Mouse (Mus musculus): Measurements from ENCODE around the gene Il22ra1.

Gene Il22ra1

DNA sequence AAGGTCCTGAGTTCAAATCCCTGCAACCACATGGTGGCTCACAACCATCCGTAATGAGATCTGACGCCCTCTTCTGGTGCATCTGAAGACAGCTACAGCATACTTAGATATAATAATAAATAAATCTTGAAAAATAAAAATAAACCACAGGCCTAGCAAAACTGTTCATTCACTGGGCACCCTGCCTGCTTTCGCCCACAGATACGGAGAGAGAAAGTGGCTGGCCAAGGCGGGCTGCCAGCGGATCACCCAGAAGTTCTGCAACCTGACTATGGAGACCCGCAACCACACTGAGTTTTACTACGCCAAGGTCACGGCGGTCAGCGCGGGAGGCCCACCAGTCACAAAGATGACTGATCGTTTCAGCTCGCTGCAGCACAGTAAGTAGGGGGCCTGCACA is 5.9 kb downstream of the Il22ra1 start:
- DNase-seq (ENCODE audit: low read depth, low spot score): no peak

GRCm38 (mm10) chr4:135736903-135737302 is 8.9 kb downstream of the Il22ra1 start:
- no peak for DNase-seq (ENCODE audit: low read depth, low spot score)

GRCm38 (mm10) chr4:135738237-135738636 is 10.3 kb downstream of the Il22ra1 start:
- DNase-seq (ENCODE audit: low read depth, low spot score): no peak

DNA sequence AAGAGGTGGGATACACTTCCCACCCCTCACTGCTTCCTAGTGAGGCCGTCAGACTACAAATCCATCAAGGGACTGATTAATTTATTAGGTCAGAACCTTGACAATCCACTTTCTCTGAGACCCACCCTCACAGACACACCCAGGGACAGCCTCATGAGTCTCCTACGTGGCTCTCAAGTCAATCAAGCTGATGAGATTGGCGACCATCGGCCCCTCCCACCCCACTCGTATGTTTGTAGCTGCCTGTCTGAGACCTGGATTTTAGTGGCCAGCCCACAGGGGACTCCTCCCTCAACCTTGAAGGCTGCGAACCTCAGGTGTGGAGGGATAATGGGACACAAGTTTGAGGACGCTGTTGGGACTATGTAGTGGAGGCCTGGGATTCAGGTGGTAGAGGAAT is 11.2 kb downstream of the Il22ra1 start:
- peak; percentile 21 for DNase-seq (ENCODE audit: low read depth, low spot score)

DNA sequence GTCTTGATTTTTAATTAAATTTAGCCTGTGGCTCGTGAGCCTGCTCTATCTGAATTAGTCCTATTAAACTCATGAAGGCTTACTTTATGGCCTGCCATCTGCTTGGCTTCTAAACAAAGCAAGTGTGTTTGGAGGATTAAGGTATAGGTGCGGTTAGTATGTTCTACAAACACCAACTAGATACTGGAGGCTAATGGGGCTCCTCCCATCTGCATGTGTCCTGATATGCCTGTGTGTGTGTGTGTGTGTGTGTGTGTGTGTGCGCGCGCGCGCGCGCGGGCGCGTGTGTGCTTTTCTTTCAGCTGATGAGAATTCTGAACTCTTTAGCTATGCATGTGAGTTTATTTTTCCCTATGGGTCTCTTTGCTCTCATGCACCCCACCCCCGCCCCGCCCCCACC is 11.7 kb downstream of the Il22ra1 start:
- DNase-seq (ENCODE audit: low read depth, low spot score): peak; percentile 44

- no peak for DNase-seq (ENCODE audit: low read depth, low spot score)
Measured at GRCm38 (mm10) chr4:135743520-135743919, 15.5 kb downstream of the Il22ra1 start.

DNA sequence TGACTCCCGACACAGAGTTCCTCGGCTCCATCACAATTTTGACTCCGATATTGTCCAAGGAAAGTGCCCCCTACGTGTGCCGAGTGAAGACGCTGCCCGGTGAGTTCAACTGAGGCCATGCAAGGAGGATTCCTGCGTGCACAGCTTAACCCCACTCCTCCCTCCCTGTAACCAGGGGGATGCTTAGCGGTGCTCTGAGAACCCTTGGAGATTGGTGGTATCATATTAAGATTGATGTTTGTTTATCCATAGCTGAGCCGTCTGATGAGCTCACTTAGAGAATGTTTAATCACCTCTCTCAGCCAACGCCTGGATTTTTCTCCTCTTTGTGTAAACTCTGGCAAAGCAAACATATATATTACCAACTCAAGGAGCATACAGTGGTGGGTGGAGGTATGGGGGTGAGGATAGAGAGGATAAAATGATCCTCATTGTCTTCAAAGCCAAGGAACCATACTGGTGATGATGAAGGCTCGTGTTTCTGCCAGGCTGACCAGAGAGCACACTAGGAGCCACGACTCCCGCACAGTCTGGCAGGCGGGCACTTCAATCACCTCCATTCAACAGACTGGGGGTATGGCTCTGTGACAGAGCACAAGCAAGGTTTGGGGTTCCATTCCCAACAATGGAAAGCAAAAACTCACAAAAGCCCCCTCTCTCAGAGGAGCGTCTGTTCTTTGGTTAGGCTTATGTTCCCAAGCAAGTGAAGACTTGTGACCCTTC is 16.9 kb downstream of the Il22ra1 start:
- no peak for DNase-seq (ENCODE audit: low read depth, low spot score)

DNA sequence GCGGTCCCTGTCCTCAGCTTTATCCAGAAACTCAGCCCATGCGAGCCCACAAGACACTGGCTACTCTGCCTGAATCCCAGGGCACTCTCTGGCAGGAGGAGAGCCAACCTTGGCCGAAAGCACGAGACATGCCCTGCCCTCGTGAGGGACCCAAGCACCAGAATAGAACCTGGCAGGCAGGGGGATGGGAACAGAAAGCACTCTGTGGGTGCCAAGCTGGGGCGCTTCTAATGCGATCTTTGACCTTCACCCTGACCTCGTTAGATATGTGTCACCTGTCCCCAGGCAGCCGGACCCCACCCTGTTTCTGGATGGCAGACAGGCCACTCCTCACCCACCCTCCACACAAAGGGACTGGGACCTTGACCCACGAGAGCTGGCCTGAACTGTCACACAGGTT is 17.6 kb downstream of the Il22ra1 start:
- DNase-seq (ENCODE audit: low read depth, low spot score): no peak

DNA sequence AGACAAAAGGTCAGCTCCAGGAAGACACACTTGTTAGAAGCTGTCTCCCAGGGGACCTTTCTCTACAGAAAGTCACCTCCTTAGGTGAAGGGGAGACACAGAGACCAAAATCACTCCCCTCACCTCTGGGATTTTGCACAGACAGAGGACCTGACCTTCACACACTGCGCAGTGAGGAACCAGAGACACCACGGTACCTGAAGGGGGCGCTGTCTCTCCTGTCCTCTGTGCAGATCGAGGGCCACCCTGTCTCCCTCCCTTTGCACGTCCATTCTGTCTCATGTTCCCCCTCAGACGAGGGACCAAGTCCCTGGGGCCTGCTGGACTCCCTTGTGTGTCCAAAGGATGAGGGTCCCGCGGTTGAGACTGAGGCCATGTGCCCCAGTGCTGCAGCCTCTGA is 22.9 kb downstream of the Il22ra1 start:
- no peak for DNase-seq (ENCODE audit: low read depth, low spot score)

DNA sequence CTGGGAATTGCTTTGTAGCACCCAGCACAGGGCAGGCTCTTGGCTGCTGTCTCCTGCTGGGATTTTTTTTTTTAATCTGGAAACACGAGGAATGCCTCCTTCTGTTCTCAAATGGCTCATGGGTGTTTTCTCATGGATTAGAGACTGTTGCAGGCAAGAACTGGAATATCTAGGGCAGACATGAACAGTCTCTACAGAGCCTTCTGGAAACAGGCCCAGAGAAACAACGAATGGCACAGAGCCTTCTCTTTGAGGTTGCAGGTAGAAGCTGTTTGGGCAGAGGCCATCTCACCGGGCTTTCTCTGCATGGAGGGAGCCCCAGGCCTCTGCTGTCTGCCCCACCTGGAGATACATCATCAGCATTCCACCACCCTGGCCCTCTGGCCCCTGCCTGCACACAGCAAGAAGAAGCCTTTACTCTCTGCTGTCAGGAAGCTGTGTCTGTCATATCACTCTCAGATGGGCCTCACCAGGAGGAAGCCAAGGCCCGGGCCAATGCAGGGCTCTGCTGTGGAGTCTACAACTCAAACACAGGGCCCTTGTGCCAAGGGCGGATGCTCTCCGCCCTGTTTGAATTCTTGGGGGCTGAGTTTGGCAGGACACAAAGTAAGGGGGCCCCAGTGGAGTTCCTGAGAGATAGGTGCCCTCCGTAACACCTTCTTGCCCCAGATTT is 24.3 kb downstream of the Il22ra1 start:
- DNase-seq (ENCODE audit: low read depth, low spot score): no peak

DNA sequence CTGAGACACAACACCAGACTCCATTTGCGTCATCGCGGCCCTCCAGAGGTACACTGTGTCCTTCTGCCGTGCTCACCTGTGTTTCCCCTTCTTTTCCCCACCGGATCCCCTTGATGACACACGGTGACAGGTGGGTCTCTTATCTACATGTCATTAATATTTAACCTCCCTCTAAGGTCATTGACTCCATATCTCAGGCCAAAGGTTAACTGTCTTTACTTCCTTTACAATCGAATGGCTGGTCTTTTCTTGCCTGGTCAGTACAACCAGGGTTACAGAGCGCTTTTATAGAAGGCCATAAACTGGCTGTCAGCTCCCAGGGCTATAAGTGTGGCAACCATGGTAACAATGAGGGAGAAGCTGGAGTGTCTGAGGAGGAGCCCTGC is 24.8 kb downstream of the Il22ra1 start:
- DNase-seq (ENCODE audit: low read depth, low spot score): no peak

DNA sequence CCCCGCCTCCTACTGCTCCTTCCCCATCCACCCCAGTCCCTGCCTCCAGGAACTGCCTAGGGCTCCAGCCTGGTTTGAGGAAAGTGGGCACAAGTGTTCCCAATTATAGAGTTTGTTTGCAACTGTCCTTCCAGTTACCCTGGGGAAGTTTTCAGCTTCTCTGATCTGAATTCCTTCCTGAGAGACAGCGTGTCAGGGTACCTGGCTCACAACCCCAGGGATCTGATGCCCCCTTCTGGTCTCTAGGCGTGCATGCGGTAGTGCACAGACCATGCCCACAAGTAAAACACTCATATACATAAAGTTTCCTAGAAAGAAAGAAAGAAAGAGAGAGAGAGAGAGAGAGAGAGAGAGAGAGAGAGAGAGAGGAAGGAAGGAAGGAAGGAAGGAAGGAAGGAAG is 30.4 kb downstream of the Il22ra1 start:
- no peak for DNase-seq (ENCODE audit: low read depth, low spot score)

GRCm38 (mm10) chr4:135758825-135759224 is 30.9 kb downstream of the Il22ra1 start:
- no peak for DNase-seq (ENCODE audit: low read depth, low spot score)

DNA sequence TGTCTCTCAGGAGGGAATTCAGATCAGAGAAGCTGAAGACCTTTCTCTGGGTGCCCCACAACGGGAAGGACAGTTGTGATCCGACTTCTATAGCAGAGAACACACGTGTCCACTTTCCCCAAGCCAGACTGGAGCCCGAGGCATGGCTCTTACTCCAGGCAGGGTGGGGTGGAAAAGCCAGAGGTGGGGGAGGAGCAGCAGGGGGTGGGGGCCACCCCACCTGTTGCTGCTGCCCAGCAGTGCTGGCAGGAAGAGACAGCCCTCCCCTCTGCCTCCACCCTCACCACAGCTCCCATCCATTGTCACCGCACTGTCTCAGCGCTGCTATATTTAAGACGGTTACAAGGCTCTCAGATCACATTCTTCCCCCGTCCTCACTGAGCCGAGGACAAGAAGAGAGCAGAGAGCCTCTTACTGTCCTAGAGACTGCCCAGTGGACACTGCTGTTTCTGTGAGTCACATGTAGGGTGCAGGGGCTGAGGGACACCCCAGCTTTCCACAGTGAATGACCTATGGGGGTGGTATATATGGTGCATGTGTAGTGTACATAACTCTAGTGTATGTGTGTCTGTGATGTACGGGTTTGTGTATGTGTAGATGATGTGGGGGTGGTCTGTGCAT is 31.5 kb downstream of the Il22ra1 start, which contains the start of gene Myom3:
Gene Myom3 (plus strand): TSS at position 360 of the 621 bp plus-strand sequence.
- DNase-seq (ENCODE audit: low read depth, low spot score): no peak

GRCm38 (mm10) chr4:135761048-135761447 is 33.1 kb downstream of the Il22ra1 start:
- DNase-seq (ENCODE audit: low read depth, low spot score): no peak

DNA sequence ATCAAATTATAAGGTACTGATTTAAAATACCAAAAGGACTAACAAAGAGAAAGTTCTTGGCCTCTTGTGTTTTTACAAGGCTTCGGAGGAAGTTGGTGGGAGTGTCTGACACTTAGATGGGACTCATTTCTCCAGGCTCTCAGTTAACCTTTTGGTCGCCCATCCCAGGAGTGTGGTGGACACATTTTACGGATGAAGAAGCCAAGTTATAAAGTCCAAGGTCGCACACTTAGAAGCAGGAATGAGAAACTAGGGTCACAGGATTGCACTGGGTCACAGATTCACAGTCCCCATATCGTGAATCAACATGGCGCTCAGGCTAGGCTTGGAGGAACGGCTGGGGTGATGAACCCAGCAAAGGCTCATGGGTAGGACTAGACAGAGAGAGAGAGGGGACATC is 33.6 kb downstream of the Il22ra1 start:
- no peak for DNase-seq (ENCODE audit: low read depth, low spot score)

- peak; percentile 39 for DNase-seq (ENCODE audit: low read depth, low spot score)
Measured at GRCm38 (mm10) chr4:135762251-135762906, 34.4 kb downstream of the Il22ra1 start.

DNA sequence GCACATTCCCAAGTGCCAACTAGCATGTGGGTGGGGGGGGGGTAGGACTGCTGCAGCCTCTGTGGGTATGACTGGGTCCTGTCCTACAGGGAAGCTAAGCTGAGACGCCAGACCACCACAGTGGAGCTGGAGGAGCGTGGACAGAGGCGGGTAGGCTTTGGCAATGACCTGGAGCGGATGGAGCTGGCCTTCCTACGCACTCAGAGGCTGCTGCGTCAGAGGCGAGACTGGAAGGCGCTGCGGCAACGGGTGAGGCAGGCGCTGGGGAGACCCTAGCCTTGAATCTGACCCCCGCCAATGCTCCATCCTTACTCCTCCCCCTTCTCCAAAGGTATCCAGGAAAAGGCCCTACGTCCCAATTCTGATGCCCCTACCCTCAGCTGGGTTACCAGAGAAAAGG is 36.7 kb downstream of the Il22ra1 start:
- DNase-seq (ENCODE audit: low read depth, low spot score): no peak

DNA sequence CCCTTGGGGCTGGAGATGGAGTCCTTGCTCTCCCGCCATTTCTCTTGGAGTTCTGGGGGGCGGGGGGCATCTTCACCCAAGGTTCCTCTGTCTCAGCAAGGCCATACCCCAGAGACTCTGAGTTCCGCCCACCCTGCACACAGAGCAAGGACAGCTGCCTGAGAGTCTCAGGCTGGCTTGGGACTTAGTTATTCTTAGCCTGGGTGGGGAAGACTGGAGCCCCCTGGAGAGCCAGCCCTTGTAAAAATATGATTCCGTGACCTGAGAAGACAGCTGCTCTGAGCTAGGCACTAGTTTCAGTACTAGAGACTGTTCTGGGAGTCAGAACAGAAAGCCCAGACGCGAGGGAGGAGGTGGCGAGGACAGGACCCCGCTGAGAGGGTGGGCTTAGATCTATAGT is 37.7 kb downstream of the Il22ra1 start:
- DNase-seq (ENCODE audit: low read depth, low spot score): no peak

DNA sequence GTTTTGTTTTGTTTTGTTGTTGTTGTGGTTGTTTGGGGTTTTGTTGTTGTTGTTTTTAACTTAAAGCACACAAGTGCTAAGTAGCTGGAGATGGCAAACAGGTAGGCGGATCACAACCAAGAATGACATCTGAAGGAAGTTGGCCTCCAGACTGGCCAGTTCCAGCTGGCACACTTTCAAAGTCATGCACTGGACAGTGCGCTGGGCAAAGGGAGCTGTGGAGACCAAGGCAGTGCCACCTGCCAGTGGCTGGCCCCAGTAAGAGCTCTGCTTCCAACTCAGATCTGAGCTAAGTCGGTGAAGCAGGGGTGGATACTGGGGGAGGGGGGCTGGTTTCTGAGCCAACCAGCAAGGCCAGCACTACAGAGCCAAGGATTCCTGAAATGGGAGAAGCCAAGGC is 39.0 kb downstream of the Il22ra1 start:
- no peak for DNase-seq (ENCODE audit: low read depth, low spot score)

- DNase-seq (ENCODE audit: low read depth, low spot score): no peak
Measured at GRCm38 (mm10) chr4:135768572-135769526, 40.9 kb downstream of the Il22ra1 start.
